Mouse (Mus musculus): ENCODE measurements at regions not wholly inside any gene's neighbourhood (a gene's known extent, or its start where the extent isn't known, plus 50 kb on each side); places are given as distances from the start of the nearest gene placed in this dataset. TPM values are rescaled to one million over a fixed set of nuclear protein-coding genes. Genes with fewer than 3 reads are reported as not detected.

Small RNA genes lying in the stretch of these regions (microRNA-seq; reads per million reads assigned to microRNA genes)
- not detected for gene Gm25507
